Mouse (Mus musculus): ENCODE measurements around the gene Nipsnap1.

- TF ChIP-seq POLR2A (IDR thresholded peaks at IDR 0.05; ENCODE audit: control insufficient read depth, extremely low read depth, insufficient read depth, low read length, poor library complexity) = no peak
- TF ChIP-seq CTCF (IDR thresholded peaks at IDR 0.05; ENCODE audit: borderline replicate concordance, control insufficient read depth, extremely low read depth, insufficient read depth, low read length, poor library complexity) = no peak
Observed at GRCm38 (mm10) chr11:4886987-4887386, 13.2 kb downstream of the Nipsnap1 start.

Measured in thymus, adult 2 months (tissue).